Mouse (Mus musculus) frontal cortex, adult (tissue): ENCODE measurements around the gene Yars.
"Not testable (repeated sequence)": the region's sequence is repeated elsewhere in the genome, so short reads cannot be mapped to it uniquely, and the experiment has no call there.

Experiments
- ATAC-seq: cut with Nextera tagmentation; 2 replicates; pipeline ENCODE4 v1.9.2; 2017; ENCODE audit warnings: mild to moderate bottlenecking, moderate library complexity, mixed read lengths; ENCODE audit not compliant: low TSS enrichment

Gene Yars

DNA sequence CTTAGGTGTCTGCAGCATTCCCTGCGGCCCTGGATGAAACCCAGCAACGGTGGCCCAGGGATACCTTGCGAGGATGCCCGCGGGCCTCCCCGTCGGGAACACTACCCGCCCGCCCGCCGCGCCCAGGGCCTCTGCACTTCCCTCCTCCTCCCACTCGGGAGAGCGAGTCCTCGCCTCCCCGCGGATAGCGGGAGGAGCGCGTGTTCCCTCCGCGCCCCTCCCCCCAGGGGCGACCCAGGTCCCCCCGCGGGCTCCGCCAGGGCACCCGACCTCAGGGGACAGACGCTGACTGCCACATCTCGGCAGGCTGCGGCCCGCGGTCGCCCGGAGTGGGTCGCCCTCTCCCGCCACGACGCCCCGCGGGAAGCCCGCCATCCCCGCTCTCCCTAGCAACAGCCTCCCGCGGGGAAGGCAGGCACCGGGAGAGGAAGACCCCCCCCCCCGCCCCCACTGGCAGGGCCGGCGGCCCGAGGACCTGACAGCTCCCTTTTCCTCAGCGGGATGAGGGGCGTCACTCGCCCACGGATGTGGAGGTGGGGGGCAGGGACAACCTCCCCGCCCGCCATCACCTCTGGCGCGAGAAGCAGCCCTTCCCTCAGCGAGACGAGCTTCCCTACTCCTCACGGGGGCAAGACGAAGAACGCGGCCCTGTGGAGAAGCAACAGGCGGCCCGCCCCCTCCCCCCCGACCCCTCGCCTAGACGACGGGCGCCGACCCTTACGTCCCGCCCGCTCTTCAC, 588 bp upstream of the Yars start:
- peak; percentile 26; the same call in 1 of the 2 replicates for ATAC-seq

DNA sequence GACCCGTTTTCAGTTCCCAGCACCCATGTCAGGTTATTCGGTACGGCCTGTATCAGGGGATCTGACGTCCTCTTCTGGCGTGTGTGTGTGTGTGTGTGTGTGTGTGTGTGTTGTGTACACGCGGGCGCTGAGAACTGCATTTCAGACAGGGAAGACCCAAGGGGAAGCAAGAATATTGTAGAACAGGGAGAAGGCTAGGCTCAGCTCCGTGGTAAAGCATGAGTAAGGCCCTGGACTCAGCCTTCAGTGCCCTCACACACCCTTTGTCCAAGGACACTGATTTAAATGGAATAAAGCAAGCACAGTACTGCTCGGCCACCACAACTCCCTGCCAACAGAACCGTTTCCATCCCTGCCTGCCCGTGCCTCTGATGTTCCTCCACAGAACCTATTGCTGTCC, 978 bp downstream of the Yars start:
- ATAC-seq: no peak

GRCm38 (mm10) chr4:129191691-129192090, 2.1 kb downstream of the Yars start:
- no peak for ATAC-seq

- ATAC-seq: no peak
Measured at GRCm38 (mm10) chr4:129194280-129194679, 4.7 kb downstream of the Yars start.

DNA sequence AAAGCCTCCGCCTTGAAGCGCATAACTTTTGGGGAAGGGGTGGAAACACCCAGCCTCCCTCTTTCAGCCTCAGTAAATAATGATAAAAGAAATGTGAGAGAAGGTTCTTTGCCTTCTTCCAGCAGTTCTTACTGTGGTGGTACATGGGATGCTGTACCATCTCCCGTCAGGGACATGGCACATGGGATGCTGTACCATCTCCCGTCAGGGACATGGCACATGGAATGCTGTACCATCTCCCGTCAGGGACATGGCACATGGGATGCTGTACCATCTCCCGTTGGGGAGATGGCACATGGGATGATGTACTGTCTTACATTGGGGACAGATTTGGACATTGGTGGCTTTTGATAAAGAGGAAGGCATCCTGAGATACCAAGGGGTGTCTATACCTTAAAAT, 8.0 kb downstream of the Yars start:
- ATAC-seq: no peak

DNA sequence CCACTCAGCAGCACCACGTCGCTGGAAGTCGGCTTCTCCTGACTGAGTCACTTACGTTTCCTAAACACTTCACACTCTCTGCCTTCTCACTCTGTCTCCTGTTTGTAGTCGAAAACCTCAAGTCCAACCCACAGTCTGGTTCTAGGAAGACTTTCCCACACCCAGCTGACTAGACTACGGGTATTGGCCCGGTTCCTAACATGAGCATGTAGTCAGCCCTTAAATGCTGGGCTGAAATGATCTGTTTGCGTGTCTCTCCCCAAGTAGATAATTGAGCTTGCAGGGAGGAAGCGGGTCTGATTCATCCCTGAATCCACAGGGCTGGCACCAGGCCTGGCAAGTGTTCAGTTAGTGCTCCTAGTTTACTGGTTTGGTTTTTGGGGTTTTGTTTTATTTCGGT, 15.1 kb downstream of the Yars start:
- ATAC-seq: peak; percentile 70; the same call in 1 of the 2 replicates

DNA sequence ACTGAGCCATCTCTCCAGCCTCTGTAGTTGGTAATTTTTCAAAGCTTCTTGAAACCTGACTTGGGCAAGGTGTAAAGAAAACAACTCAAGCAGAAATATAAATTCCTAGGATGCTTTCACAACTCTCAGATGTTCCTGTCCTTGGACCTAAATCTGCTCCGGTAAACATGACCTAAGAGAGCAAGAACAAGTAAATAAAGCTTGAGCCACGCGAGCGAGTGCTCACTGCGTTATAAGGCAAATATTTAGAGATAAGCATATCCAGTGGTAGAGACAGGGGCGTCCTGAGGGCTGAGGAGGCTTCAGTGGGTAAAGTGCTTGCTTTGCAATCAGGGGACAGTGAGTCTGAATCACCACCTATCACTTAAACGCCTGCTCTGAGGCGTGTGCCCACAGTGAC, 17.2 kb downstream of the Yars start:
- ATAC-seq: no peak

DNA sequence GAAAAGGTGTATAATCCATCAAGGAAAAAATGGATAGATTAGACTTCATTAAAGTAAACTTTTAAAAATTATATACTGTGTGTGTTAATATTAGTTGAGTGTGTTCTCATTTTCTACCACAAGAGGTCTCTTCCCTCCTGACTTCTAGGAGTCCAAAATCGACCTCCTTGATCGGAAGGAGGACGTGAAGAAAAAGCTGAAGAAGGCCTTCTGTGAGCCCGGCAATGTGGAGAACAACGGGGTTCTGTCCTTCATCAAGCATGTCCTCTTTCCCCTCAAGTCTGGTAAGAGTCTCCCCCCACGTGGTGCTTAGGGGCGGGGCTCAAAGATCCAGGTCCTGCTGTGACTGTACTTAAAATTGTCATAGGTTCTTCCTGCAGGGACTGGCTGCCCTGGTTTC, 19.9 kb downstream of the Yars start:
- no peak; the same call in 1 of the 2 replicates for ATAC-seq

DNA sequence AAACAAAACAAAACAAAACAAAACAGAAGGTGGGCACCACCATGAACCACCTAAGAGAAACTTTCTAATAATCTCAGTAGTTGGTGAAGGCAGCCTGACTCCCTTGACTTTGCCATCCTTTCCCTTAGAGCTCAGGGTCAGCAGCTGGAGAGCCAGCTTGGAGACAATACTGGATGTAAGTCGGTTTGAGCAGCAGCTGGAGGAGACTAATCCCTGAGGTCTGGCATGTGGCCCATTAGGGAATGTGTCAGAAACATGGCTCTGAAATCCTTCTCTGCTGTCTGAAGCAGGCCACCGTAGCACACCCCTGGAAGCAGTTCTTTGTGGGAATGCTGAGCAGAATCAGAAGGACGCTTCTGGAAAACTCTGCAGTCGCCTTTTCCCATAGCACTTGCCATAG, 21.9 kb downstream of the Yars start:
- no peak for ATAC-seq

- not testable (repeated sequence) for ATAC-seq
Measured at GRCm38 (mm10) chr4:129212486-129212885, 22.9 kb downstream of the Yars start.

DNA sequence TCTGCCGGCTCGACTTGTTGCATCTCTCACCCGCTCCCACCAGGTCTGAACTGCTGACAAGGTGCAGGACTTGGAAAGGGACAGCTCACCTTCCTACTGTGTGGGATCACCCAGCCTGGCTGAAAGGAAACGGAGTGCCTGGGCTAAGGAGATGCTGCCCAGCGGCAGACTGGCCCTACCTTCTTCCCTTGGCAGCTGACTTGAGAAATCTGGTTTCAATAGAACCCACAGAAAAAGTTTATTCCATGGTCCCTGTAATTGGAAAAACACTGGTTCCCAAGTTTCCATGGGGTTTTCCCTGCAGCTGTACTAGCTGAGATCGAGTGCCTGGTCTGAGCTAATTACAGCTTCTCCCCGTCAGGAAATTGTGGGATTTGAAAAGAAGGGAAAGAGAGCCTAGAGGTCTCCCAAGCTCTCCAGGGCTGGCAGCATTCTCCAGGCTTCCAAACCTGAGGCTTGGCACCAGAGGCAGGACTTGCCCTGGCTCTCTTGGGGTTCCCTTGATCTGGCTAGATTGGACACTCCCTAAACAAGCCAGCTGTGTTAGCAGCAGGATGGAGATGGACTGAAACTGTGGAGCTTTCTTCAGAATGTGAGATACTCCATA, 29.1 kb downstream of the Yars start:
- ATAC-seq: no peak

- ATAC-seq: no peak
Measured at GRCm38 (mm10) chr4:129219198-129219597, 29.6 kb downstream of the Yars start.

DNA sequence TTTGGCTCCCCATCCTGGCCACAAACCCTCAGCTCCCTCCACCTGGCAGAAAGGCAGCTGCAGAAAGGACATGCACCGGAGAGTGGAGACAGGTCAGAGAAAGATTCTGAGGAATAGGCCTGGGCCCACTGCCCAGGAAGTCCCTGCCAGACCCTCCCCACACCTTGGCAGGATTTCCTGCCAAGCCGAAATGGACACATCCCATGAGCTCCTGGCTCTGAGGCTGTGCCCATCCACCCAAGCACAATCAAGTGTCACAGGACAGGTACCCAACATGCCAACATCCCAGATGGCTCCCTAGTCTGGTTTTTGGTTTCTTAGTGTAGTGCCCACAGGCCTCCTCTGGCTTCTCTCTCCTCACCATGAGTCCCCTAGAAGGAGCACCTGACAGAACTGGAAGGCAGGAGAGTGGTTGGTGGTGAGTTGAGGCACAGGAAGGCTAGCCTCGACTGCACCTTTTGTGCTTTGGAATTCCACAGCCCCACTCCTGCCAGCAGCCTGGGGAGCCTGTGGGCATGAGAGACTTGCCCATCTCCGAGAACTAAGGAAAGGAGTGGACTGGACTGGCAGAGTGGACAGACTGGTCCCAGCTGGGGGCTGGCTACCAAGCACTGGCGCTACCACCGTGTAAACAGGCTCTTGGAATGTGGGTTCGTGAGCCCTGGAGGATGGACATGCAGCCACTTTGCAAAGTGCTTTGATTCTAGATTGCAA, 31.0 kb downstream of the Yars start:
- no peak for ATAC-seq

- ATAC-seq: peak; percentile 11; the same call in 1 of the 2 replicates
Measured at GRCm38 (mm10) chr4:129221097-129222010, 31.8 kb downstream of the Yars start.

- ATAC-seq: no peak
Measured at GRCm38 (mm10) chr4:129222019-129222925, 32.7 kb downstream of the Yars start.

DNA sequence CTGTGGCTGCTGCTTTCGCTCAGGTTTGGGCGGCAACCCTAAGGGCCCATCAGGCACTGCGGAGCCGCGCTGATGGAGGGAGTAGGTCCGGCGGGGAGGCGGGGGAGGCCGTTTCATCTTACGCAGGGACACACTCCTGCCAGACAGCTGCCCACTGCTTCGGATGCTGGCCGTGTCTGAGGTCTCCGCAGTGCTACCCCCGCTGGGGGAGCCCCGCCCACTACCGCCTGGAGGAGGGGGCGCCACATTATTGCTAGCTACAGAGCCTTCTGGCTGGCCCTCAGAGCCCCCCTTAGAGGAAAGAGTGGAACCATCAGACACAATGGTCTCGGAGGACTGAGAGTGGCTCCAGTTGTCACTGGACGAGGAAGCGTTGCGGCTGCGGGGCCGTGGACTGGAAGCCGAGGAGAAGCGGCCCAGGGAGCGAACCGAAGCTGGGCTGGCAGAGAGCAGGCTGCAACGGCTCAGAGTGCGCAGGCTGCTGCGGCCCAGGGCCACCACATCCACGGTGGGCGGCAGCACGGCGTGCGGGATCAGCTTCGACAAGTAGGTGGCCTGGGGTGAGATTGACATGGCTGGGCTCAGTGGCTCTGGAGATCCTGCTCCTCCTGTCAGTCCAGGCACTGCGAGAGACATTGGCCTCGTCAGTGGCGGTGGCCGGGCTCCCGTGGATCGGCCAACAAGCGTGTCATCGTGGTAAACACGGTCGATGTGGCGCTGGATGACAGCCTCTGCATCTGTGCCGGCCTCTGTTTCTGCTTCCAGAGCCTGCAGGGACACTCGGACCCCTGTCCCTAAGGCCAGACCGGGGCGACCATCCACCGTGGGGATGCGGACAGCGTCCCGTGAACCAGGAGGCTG, 34.1 kb downstream of the Yars start:
- no peak for ATAC-seq

DNA sequence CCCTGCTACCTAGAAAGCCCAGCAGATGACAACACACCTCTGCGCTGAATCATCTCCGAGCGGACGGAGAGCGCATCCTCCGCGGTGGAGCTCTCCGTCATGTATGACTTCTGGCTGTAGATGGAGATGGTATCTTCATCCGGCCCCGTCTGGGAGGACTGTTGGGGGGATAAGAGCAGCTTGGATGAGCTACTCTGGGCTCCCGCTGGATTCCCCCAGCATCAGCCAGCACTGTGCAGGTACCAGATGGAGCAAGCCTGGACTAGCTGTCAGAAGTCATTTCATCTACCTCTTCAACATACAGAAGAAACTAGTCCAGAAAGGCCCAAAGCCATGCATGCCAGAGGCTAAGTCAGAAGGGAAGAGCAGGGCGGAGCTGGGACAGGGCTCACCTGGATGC, 35.8 kb downstream of the Yars start:
- no peak for ATAC-seq

- no peak for ATAC-seq
Measured at GRCm38 (mm10) chr4:129226441-129226963, 36.9 kb downstream of the Yars start.

- no peak for ATAC-seq
Measured at GRCm38 (mm10) chr4:129227170-129227984, 37.8 kb downstream of the Yars start.
